Mouse (Mus musculus) skeletal muscle tissue, adult 2 months (tissue): ENCODE results near the gene Hspb1.

Experiments used
- DNase-seq: peaks from one replicate; pipeline ENCODE4 v3.0.0-alpha.2; 2012; ENCODE audit warnings: low read depth, low spot score

Gene Hspb1

GRCm38 (mm10) chr5:135887675-135888102 is at the start of gene Hspb1:
Gene Hspb1, plus strand, starts transcription at chr5:135887919.
- DNase-seq = peak; percentile 94

- no peak for DNase-seq
Measured at GRCm38 (mm10) chr5:135841651-135842050, 46.1 kb upstream of the Hspb1 start.

GRCm38 (mm10) chr5:135843418-135843817 is 44.3 kb upstream of the Hspb1 start:
- DNase-seq = no peak

- no peak for DNase-seq
Measured at GRCm38 (mm10) chr5:135845676-135846320, 41.9 kb upstream of the Hspb1 start.

- DNase-seq = no peak
Measured at GRCm38 (mm10) chr5:135847460-135847859, 40.3 kb upstream of the Hspb1 start.

- no peak for DNase-seq
Measured at GRCm38 (mm10) chr5:135847881-135848280, 39.8 kb upstream of the Hspb1 start.

GRCm38 (mm10) chr5:135851024-135851423 is 36.7 kb upstream of the Hspb1 start:
- DNase-seq = no peak

GRCm38 (mm10) chr5:135851481-135851880 is 36.2 kb upstream of the Hspb1 start:
- DNase-seq = no peak

- no peak for DNase-seq
Measured at GRCm38 (mm10) chr5:135852421-135852820, 35.3 kb upstream of the Hspb1 start.

- DNase-seq = no peak
Measured at GRCm38 (mm10) chr5:135853731-135854130, 34.0 kb upstream of the Hspb1 start.

GRCm38 (mm10) chr5:135855156-135855555 is 32.6 kb upstream of the Hspb1 start:
- peak; percentile 54 for DNase-seq

- peak; percentile 65 for DNase-seq
Measured at GRCm38 (mm10) chr5:135866662-135867061, 21.1 kb upstream of the Hspb1 start.

GRCm38 (mm10) chr5:135867637-135868593 is 19.8 kb upstream of the Hspb1 start:
- no peak for DNase-seq

GRCm38 (mm10) chr5:135868653-135869052 is 19.1 kb upstream of the Hspb1 start:
- no peak for DNase-seq

GRCm38 (mm10) chr5:135869661-135870423 is 17.9 kb upstream of the Hspb1 start:
- no peak for DNase-seq

GRCm38 (mm10) chr5:135870505-135870904 is 17.2 kb upstream of the Hspb1 start:
- no peak for DNase-seq

GRCm38 (mm10) chr5:135872996-135873395 is 14.7 kb upstream of the Hspb1 start:
- no peak for DNase-seq

GRCm38 (mm10) chr5:135873753-135874152 is 14.0 kb upstream of the Hspb1 start:
- DNase-seq = no peak

GRCm38 (mm10) chr5:135877180-135877579 is 10.5 kb upstream of the Hspb1 start:
- peak; percentile 38 for DNase-seq

GRCm38 (mm10) chr5:135877831-135878231 is 9.9 kb upstream of the Hspb1 start:
- DNase-seq = peak; percentile 34

GRCm38 (mm10) chr5:135879449-135880158 is 8.1 kb upstream of the Hspb1 start:
- DNase-seq = peak; percentile 87
